ENCODE assay signal across 17 mouse cellular contexts in the genomic region with DNA sequence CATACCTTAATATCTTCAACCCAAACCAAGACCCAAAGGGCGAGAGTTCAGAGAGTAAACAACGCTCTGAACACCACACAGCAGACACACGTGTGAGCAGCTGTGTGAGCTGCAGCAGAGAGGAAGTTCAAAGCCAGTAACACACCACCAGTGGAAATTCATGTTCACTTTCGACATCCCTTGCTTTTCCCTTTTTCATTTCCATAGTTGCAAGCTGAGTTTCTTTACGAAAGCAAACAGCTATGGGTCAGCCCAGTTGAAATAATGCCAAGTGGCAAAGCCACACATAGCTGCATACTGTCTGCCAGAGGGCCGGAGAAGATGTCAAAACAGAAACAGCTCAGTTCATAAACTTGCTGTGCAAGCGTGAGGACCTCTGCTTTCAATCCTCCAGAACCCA. TPM values are rescaled to one million over a fixed set of nuclear protein-coding genes. Genes with fewer than 3 reads are reported as not detected.
A peak's percentile ranks its signal among the peaks of the same experiment; 100 is the strongest.
DNase-seq lines count a peak whose midpoint lies in the region; TF ChIP-seq lines count a peak whose summit lies in the region.
"Had no signal": no experiment of that assay in that cellular context is flagged by ENCODE, and none has a peak within 500 bp of the region (broad histone marks: within the 10 kb centered on the region; RNA-seq: fewer than 3 reads in every experiment).

No protein-coding gene starts in this region.

- intact Hi-C loops in left cerebral cortex, postnatal 4 days (cut with DNase I), result no loop called here

- no peak for TF ChIP-seq CTCF in lung, adult 2 months (IDR thresholded peaks at IDR 0.05; ENCODE audit: insufficient read depth, low read length)
- no peak for TF ChIP-seq CTCF in bone marrow macrophage, adult 2 months (IDR thresholded peaks at IDR 0.05; ENCODE audit: low read depth, low read length)

- no peaks in the 10 kb centered on the region for H3K9me3 ChIP-seq in forebrain, embryonic 10.5 days
- H3K9me3 ChIP-seq: embryonic facial prominence, embryonic 15.5 days; heart, embryonic 12.5 days; limb, embryonic 15.5 days; midbrain, embryonic 12.5 days; stomach, embryonic 15.5 days had no signal

- no peak for TF ChIP-seq POLR2A in lung, adult 2 months (IDR thresholded peaks at IDR 0.05; ENCODE audit: borderline replicate concordance, extremely low read depth, low read depth, low read length)
- no peak for TF ChIP-seq POLR2A in bone marrow macrophage, adult 2 months (IDR thresholded peaks at IDR 0.05; ENCODE audit: borderline replicate concordance, low read depth, low read length)

- no peaks in the 10 kb centered on the region for H3K4me1 ChIP-seq in lung, adult 2 months (ENCODE audit: control insufficient read depth, insufficient read depth, low read length)
- peaks cover 43% of the 10 kb centered on the region for H3K4me1 ChIP-seq in bone marrow macrophage, adult 2 months (ENCODE audit: control insufficient read depth, insufficient read depth, low read length)
- H3K4me1 ChIP-seq in forebrain, embryonic 10.5 days, result no peaks in the 10 kb centered on the region
- H3K4me1 ChIP-seq: embryonic facial prominence, embryonic 15.5 days; heart, embryonic 12.5 days; limb, embryonic 15.5 days; midbrain, embryonic 12.5 days; stomach, embryonic 15.5 days had no signal

- 43% methylated on average over 7 of the region's 7 CpGs for WGBS in lung, adult 2 months
- 93% methylated on average over 7 of the region's 7 CpGs for WGBS in forebrain, embryonic 10.5 days

- no peaks in the 10 kb centered on the region for H3K27me3 ChIP-seq in forebrain, embryonic 10.5 days (ENCODE audit: poor library complexity, severe bottlenecking)
- H3K27me3 ChIP-seq: embryonic facial prominence, embryonic 15.5 days; heart, embryonic 12.5 days; limb, embryonic 15.5 days; midbrain, embryonic 12.5 days; stomach, embryonic 15.5 days had no signal

- H3K36me3 ChIP-seq in forebrain, embryonic 10.5 days (replicated peaks), result no peaks in the 10 kb centered on the region
- H3K36me3 ChIP-seq: embryonic facial prominence, embryonic 15.5 days; heart, embryonic 12.5 days; limb, embryonic 15.5 days; midbrain, embryonic 12.5 days; stomach, embryonic 15.5 days had no signal

- peak overlapping the region; percentile 75 for H3K27ac ChIP-seq in bone marrow macrophage, adult 2 months (ENCODE audit: insufficient read depth, low read depth, low read length)
- H3K27ac ChIP-seq in forebrain, embryonic 10.5 days, result no peak overlapping the region
- H3K27ac ChIP-seq: embryonic facial prominence, embryonic 15.5 days; gastrocnemius, adult 2 months; limb, embryonic 15.5 days; midbrain, embryonic 12.5 days; stomach, embryonic 15.5 days had no signal

- no peak overlapping the region for H3K4me3 ChIP-seq in lung, adult 2 months (replicated peaks; ENCODE audit: extremely low read depth, low read depth, low read length)
- H3K4me3 ChIP-seq in bone marrow macrophage, adult 2 months (ENCODE audit: insufficient read depth, low read length), result peak overlapping the region; percentile 12; the same call in 1 of the 2 replicates
- no peak overlapping the region for H3K4me3 ChIP-seq in forebrain, embryonic 10.5 days
- H3K4me3 ChIP-seq: embryonic facial prominence, embryonic 15.5 days; gastrocnemius, adult 2 months; heart, embryonic 12.5 days; limb, embryonic 15.5 days; midbrain, embryonic 12.5 days; stomach, embryonic 15.5 days had no signal

- DNase-seq in lung, adult 18-20 months, result peak; percentile 50
- DNase-seq in lung, adult 2 months, result no peak
- peak; percentile 69 for DNase-seq in lung, postnatal 10 days
- peak; percentile 58 for DNase-seq in skeletal muscle tissue, adult 2 months (ENCODE audit: low read depth, low spot score)
- DNase-seq in left cerebral cortex, postnatal 4 days, result no peak
- DNase-seq in cerebellum, adult 8-10 months, result no peak
- no peak for DNase-seq in forebrain, embryonic 10.5 days (ENCODE audit: extremely low spot score, low spot score)
- DNase-seq: adrenal gland, postnatal 10 days; cerebellum, adult 11 months; gastrocnemius, adult 2 months; thymus, postnatal 25 days had no signal

RNA-seq across cellular contexts. Expression of a gene that starts 39.9 kb away (rescaled TPM):
- polyA plus RNA-seq in lung, adult 2 months (2012; rRNA removed), result 13.4 and 15.3 TPM in 2 replicates
- polyA plus RNA-seq in bone marrow macrophage, adult 2 months (2012; ENCODE audit: insufficient read depth, insufficient read length, missing spikeins), result 60.3 and 61.0 TPM in 2 replicates
- total RNA-seq in left cerebral cortex, postnatal 4 days (2021), result 1 to 10 TPM; 2.3 to 2.5 TPM
- polyA plus RNA-seq in forebrain, embryonic 10.5 days (2016; fragmentation: Nextera tagmentation; extraction: Ambion mirVana), result 1.4 and 1.8 TPM in 2 replicates

Comparison
In these comparisons a context has a peak if more than half of its experiments do, and no peak if none do; other contexts are left out.
1. DNase-seq: peak in lung, adult 18-20 months (2 of 2), lung, postnatal 10 days (single experiment) and skeletal muscle tissue, adult 2 months (single experiment); none in lung, adult 2 months (single experiment), left cerebral cortex, postnatal 4 days (single experiment), cerebellum, adult 8-10 months (single experiment) and forebrain, embryonic 10.5 days (single experiment).